Mouse (Mus musculus) heart, adult 8-10 months (tissue): ENCODE data around the gene Gm20509. TPM values are rescaled to one million over a fixed set of nuclear protein-coding genes. Genes with fewer than 3 reads are reported as not detected.
"Not testable (repeated sequence)": the region's sequence is repeated elsewhere in the genome, so short reads cannot be mapped to it uniquely, and the experiment has no call there.

Experiments used
- DNase-seq: peaks from one replicate; pipeline ENCODE4 v3.0.0; 2022; ENCODE audit warnings: low spot score
- total RNA-seq, 4 experiments: library from RNA; stranded (reverse); gene quantifications; 2 replicates each; pipeline ENCODE4 v1.2.4; 2022

Gm20509 gene
- total RNA-seq: not detected

DNA sequence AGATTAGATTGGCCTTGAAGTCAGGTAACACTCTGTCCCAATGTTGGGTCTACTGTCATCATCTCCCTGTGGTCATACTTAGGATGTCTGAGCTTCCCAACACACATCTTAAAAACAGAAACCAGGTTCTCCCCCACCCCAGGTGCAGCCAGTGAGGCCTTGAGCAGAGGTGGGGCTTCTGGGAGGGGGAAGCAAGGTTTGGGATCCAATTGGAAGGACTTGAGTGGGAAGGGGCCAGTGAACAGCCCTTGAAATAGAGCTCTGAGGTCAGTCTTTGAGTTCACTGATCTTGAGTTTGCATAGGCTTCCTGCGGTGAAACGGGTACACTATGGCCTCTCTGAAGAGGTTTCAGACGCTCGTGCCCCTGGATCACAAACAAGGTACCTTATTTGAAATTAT lies at the start of gene Gm20509:
Gene Gm20509 (plus strand): TSS at position 290 of the 400 bp plus-strand sequence.
- no peak for DNase-seq

DNA sequence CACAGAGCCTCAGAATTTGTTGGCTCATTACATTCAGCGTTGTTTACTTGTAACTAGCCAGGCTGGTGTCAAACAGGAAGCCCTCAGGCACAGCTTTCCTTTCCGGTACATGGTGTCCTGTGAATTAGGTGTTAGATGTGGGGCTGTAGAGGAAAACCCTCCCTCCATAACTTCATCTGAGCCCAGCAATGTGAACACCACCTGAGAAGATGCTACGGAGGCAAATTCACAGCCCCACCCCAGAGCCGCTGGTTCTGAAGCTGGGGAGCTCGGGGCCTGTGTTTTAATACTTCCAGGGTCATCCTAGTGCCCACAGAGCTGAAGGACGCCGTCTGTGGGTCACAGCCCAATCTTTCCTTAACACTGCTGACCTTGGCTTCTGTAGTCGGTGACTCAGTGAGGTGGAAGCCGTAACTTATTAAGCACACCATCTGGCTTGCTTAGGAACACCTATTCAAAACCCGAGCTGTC lies 46.8 kb upstream of the Gm20509 start:
- peak; percentile 56 for DNase-seq

DNA sequence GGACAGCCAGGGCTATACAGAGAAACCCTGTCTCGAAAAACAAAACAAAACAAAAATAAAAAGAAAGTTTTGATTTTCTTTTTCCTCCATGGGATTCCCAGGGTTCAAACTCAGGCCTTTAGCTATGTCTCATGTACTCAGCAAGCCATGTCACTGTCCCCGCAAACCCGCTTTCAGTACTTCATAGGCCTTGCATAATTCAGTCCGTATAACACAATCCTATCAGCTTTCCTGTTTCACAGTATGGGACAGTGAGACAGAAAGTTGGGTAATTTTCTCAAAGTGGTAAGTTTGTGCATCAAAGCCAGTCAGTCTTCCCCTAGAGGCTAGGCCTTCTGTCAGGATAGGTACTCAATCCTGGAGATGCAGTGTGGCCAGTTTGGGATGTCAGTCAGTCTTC lies 43.0 kb upstream of the Gm20509 start:
- no peak for DNase-seq

DNA sequence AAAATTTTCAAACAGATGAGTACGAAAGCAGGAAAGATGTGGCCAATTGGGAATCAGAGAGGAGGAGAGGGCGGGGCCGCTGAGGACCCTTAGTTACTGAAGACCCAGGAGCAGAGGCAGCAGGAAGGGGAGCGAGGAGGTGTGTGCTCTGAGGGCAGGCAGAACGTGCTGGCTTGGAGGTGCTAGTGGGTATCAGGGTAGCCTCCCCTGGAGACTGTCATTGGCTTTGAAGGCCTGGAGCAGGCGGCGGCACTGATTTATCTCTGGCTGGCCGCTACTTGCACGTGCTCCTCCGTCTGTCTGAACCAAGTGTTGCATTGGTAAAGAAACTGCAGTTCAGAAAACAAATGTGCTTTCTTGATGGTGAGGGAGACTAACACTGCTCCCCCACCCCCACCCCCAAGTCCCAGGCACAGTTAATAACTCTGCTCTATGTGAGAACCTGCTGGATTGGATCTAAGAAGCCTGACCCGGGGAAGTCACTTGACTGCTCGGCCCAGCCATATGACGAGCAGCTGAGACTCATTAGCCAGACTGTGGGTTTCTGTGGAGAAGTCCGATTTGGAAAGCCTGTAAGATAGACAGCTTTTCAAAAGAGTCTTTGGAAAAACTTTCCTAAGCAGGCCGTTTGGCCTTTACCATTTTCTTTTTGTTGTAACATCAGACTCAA lies 38.5 kb upstream of the Gm20509 start:
- no peak for DNase-seq

DNA sequence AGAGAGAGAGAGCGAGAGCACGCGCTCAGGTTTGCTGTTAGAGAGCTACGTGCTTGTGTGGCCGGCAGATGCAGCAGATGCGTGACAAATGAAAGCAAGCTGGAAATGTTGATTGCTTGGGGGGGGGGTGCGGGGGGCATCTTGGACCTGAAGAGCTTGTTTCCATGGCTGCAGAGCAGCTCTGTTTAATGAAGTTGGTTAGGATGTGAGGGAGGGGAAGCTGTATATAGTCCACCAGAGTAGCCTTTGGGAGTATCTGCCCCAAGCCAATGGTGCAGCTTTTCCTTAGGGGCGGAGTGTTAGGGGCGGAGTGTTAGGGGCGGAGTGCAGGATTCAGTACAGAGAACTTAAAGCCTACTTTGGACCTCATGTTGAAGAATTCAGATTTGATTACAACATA lies 35.2 kb upstream of the Gm20509 start:
- no peak for DNase-seq

DNA sequence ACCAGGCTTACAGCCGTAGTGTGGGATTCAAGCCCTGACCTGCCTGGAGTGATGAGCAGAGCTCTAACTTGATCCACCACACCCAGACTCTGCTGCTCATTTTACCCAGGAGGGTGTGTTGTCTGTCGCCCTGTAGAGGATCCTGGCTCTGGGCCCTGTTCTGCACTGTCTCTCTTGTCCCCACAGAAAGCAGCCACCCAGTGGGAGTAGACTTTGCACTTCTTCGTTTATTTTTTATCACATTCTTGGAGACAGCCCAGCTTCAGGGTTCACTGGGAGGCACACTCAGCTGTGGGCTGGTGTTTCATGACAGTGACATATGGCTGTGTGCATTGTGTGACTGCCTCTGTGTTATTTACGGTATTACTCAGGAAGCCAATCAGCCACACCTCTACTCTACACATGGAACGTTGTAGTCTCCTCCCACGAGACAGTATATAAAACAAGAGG lies 34.0 kb upstream of the Gm20509 start:
- no peak for DNase-seq

DNA sequence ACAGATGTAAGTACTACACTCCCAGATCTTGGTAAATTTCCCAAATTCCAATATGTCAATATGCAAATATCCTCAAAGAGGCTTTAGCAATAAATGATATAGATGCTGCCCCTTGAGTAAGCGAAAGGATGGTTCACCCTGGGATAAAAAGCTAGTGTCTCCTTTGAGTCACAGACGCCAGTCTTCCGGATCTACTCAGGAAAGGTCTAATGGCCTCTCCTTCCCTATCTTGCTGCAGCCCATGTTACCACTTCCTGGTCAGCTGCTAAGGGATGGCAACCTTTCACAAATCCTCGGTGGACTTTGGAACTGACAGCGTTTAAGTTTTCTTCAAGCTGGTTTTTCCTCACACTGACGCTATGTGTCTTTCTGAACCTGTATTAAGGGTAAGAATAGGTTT lies 33.6 kb upstream of the Gm20509 start:
- DNase-seq: no peak

DNA sequence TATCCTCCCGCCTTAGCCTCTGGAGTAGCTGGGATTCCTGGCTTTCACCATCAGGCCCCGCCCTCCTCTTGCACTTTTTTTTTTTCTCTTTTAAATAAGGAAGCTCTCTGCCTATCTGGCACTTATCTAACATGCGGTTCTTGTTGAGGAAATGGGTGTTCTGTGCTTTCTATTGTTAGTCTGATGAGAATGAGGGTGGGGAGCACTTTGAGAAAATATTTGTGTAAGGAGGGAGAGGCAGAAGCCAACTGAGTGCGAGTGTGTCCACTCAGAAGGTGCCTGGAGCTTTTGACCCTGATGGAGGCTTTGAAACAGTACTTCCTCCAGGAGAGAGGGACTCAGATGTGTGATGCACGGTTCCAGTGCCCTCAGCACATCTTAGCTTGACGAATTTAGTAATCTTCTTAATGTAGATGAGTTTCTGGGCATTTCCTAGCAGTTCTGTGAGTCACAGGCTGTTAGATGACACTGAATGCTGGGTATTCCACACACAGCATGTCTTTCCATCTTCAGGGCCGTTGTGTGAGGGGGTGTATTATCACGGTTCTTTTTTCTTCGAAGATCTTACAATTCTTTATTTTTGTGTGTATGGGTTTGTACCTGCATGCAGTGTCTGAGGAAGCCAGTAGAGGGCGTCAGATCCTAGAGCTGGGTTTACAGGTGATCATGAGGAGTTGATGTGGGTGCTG lies 31.2 kb upstream of the Gm20509 start:
- peak; percentile 38 for DNase-seq

DNA sequence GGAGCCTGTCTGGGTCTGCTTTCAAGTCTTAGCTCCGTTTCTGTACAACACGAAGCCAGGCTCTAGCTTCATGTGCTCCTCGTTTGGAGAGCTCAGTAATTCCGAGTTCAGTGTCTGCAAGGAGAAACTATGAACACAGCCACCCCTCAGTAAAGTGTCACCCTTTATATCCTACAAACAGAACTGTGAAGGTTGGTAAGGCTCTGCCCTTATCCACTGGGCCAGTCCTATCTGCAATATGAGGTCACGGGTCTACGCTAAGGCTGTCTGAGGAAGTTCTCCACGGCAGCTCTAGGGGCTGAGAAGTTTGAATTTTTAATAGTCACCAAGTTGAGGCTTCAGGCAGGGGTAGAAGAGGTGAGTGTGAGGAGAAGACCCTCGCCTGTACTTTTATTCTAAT lies 29.8 kb upstream of the Gm20509 start:
- DNase-seq: no peak

DNA sequence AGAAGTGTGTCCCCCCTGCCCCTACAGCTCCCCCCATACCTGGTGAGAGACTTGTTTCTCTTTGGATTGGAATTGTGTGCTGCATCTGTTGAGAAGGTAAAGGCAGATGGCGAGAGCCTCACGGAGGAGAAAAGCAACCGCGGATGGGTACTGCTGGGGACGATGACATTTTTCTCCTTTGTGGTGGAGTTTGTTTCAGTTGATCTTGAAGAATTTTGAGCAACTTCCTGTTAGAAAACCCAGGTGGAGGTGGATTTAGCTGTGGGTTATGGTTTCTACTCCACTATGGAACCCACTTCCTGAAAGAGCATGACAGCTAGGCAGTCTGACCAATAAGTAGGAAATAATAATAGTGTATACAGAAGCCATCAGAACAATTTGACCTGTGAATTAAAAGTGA lies 29.1 kb upstream of the Gm20509 start:
- DNase-seq: no peak

DNA sequence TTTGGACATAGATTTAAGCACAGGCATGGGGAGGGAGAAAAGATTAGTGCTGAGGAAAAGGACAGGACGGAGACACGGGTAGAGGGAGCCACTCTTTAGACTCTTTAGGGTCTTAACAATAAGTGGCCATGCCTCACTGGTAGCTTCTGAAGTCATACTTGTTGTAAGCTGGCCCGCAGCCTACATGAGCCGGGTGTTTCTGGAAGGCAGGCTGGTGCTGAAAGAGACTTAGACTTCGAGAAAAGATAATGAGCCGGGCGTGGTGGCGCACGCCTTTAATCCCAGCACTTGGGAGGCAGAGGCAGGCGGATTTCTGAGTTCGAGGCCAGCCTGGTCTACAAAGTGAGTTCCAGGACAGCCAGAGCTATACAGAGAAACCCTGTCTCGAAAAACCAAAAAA lies 22.9 kb upstream of the Gm20509 start:
- not testable (repeated sequence) for DNase-seq

DNA sequence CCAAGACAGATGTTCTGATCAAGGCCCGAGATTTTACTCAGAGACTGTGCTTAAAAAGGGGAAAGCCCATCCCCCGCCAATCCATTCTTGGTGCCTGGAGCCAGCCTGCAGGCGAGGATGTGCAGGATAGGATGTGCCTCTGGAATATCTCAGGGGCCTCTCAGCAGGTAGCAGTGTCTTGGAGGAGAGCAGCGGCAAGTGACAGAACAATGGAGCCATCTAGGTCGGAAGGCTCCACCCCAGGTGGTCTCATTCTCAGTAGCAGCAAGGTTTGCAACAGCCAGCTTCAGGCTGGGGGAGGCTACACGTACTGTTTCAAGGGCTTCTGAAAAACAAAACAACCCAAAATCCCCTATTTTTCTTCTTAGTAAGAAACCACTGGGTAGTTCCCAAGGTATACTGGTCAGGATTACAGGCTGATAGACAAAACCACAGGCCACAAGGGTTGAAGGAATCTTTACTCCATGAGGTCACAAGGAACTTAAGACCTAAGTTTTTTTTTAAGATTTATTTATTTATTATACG lies 22.4 kb upstream of the Gm20509 start:
- no peak for DNase-seq

DNA sequence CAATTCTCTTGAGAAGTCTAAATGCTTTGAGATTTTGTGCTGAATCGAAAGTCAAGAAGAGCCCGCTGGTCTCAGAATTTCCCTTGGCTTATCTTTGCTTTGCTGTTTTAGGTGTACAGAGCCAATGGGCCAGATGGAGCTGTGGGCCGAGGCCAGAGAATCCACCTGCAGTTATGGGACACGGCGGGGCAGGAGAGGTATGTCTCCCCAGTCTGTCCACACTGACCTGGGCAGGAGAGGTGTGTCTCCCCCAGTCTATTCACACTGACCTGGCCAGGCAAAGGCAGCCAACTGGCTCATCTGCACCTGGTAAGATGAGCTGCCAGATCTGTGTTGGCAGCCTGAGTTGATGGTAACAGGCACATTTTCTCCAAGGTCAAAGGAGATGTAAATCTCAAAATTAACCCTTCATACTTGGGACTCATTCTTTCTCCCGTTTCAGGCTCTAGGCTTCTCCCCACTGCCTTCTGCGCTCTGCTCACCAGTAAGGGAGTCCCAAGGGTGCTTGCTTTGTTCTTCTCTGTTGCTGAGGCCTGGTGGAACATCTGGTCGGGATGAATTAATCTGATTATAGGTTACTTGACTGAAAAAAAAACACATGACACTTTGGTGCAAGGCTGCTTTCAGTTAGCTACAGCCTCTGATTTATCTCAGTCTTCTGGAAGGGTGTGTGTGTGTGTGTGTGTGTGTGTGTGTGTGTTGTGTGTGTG lies 19.8 kb upstream of the Gm20509 start:
- DNase-seq: no peak

DNA sequence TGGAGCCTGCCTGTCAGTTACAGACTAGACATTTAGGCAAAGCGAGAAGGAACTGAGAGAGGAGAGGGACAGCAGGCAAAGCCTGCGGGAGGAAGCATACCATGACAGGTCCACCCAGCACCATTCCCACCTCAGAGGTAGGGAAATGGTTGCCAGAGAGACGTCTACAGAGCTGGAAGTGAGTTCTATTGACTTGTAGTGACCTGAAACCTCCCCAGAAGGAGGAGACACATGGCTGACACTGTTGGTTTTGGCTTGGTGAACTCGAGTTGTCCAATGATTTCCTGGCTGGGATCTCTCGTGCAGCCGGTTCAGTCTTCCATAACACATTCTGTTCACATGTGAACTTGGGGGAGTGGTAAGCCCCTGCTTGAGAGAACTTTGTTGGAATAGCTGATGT lies 18.3 kb upstream of the Gm20509 start:
- DNase-seq: no peak

DNA sequence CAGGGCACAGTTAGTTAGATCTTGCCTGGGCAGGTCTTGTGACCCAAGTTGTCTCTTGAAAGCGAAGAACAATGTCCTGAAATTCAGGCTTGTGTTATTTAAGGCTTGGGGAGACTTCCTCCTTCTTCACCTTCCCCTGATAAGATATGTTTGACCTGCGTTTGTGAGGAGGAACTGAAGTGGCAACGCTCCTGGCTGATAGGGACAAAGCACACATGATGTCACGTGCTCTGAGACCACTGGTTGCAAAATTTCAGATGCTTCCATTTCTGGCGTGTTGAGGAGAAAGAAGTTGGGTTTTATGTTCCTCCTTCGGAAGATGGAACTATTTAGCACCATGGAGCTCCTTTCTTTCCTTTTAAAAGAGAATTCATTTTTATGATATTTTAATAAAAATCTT lies 16.4 kb upstream of the Gm20509 start:
- no peak for DNase-seq

DNA sequence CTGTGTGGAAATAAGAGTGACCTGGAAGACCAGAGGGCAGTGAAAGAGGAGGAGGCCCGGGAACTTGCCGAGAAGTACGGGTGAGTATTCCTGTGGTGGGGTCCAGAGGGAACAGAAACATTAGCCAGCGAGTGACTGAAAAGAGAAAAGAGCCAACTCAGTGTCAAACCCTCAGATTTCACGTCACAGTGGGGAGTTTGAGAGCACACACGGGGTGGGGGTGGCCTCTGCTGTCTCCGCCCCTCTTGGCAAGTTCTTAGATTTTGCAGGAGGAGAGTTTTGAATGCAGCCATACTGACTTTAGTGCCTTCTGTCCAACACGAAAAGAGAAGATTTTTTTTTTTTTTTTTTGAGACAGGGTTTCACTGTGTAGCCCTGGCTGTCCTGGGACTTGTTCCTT lies 15.1 kb upstream of the Gm20509 start:
- no peak for DNase-seq

DNA sequence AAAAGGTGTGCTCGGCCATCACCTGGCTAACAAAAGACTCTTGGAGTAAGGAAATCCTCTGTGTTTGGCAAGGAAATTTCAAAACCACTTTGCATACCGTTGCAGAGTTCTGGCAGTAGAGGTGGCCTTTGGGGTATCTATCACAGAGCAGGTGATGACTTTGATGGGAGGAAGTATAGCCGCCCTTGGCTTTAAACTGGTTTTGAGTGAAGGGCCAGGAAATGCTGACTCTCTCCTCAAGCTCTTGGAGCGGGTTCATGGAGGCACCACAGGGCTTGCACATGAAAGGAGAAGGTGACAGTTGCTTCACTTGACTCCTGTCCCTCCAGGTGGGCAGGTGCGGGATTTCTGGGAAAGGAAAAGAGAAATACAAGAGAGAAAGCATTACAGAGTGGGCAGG lies 14.7 kb upstream of the Gm20509 start:
- no peak for DNase-seq

DNA sequence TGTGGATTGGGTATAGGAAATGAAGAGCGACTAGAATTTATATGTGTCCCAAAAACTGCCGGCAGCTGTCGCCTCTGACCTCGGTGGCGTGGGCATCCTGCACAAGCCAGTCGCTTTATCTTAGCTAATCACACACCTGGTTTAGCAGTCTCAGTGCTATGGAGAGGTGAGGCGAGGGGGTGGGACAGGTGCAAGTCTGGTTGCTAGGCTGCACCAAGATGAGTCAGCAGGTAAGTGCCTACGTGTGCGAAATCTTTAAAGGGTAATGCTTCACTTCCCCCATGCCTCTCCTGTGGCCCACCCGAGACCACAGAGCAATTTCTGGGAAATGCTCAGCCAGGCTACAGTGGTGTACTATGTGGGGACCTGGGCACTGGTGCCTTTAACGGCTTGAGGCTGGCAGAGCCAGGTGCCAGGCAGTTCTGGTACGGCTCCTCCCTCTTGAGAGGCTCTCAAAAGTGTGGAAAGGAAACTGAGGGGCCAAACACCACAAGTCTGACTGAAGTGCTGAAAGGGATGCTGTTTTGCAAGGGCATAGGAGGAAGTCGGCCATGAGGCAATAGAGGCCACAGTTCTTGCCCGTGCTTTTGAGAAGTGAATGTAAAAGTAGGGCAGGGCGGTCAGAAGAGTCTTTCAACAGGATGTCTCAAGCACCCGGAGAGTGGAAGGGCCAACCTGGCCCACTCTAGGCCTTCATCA lies 12.9 kb upstream of the Gm20509 start:
- no peak for DNase-seq

DNA sequence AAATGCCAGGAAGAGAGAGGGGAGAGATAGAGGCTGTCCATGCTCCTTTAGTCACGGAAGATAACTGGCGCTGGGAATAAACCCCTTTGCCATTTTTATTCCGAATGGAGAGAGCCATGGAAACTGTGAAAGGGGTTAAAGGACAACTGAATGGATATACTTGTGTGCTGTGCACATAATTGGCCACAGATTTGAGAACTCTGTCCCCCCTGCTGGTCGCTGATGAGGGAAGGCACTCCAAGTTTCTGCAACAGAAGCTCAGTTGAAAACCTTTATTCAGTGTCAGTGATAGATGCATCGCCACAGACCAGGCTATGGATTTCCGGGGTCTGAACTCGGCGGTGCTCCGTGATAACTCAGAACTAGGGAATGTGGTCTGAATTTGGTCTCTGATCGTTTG lies 12.1 kb upstream of the Gm20509 start:
- no peak for DNase-seq

DNA sequence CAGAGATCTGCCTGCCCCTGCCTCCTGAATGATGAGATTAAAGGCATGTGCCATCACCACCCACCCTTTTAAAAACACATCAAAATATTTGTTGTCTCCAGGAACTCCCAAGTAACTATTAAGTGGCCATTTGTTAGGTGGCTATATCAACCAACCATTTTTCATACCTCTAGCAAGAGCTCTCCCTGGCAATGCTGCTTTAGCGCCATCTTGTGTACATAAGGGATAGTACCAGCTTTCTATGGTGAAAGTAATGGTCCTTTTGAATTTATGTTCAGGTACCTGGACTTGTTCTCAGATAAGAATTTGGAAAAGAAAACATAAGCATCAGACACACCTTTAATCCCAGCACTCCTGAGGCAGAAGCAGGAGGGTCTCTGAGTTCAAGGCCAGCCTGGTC lies 10.5 kb upstream of the Gm20509 start:
- peak; percentile 56 for DNase-seq

DNA sequence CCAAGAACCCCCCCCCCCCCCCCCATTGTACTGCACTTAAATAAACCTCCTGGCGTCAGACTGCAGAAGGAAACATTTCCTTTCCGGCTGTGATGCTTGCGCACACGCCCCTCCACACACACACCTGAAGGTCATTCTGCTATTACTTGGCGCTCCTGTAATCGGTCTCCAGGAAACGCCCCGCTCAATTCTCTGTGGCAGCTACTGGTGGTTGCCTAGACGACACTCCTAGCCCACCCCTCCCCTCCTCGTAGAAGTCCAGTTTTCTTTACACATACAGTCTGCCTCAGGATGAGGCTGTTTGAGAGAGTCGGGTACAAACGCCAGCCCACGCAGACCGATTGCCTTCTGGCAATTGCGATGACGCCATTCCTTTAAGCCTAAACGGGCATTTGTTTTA lies 7.7 kb upstream of the Gm20509 start:
- no peak for DNase-seq

DNA sequence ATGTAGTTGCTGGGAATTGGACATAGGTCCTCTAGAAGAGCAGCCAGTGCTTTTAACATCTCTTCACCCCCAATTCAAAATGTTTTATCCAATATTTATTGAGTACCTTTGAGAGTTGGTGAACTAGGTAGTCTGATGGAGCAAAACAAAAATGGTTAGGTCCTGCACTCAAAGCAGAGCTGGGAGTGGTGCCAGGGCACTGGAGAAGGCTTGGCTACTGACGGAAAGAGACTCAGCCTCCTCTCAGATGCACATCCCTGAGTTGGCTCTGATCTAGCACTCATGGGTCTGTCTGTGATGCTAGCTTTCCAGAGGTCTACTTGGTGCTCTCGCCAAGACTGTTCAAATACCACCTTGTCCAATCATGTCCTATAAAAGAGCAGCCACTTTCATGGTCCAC lies 4.4 kb upstream of the Gm20509 start:
- DNase-seq: no peak
